Mouse (Mus musculus): ENCODE data around the gene A030005L19Rik. TPM values are rescaled to one million over a fixed set of nuclear protein-coding genes. Genes with fewer than 3 reads are reported as not detected.
"Not testable (repeated sequence)": the region's sequence is repeated elsewhere in the genome, so short reads cannot be mapped to it uniquely, and the experiment has no call there.

The A030005L19Rik gene
- polyA plus RNA-seq (2015; fragmentation: Nextera tagmentation; extraction: Ambion mirVana), result 0.15 and 0.29 TPM in 2 replicates

GRCm38 (mm10) chr1:82913025-82913424 lies at the start of gene A030005L19Rik:
A030005L19Rik (plus strand) TSS chr1:82913325.
- Histone ChIP-seq H3K4me1 (replicated peaks) (peaks cover 5% of the 10 kb centered on the region), H3K9ac (no peak within 1 kb of the TSS), H3K4me3 (replicated peaks) (no peak within 1 kb of the TSS), H3K36me3 (replicated peaks) (0 out of 2 replicates have a peak, but pooled peaks cover 9% of the 10 kb centered on the region), H3K4me2 (no peak within 1 kb of the TSS), H3K27me3 (no peaks in the 10 kb centered on the region), H3K27ac (replicated peaks) (no peak within 1 kb of the TSS), H3K9me3 (replicated peaks) (no peaks in the 10 kb centered on the region)
- WGBS (ENCODE audit: insufficient replicate concordance), result 72% methylated on average over 3 of the region's 3 CpGs
- ATAC-seq (ENCODE audit: insufficient read depth), result no peak

GRCm38 (mm10) chr1:82870202-82870601 lies 42.9 kb upstream of the A030005L19Rik start:
- no peaks in the 10 kb centered on the region for H3K9me3 ChIP-seq (replicated peaks)
- H3K27me3 ChIP-seq, result no peaks in the 10 kb centered on the region
- whole genome bisulfite sequencing (ENCODE audit: insufficient replicate concordance), result 86% methylated on average over 3 of the region's 3 CpGs
- H3K27ac ChIP-seq (replicated peaks), result no peak overlapping the region
- H3K36me3 ChIP-seq (replicated peaks), result peaks cover 69% of the 10 kb centered on the region
- no peak overlapping the region for H3K4me2 ChIP-seq
- no peak overlapping the region for H3K9ac ChIP-seq
- ATAC-seq (ENCODE audit: insufficient read depth), result no peak
- peaks cover 7% of the 10 kb centered on the region; the same call in 1 of the 2 replicates for H3K4me1 ChIP-seq (replicated peaks)
- H3K4me3 ChIP-seq (replicated peaks), result no peak overlapping the region

- no peak for ATAC-seq (ENCODE audit: insufficient read depth)
These were observed 34.0 kb upstream of the A030005L19Rik start for GRCm38 (mm10) chr1:82879172-82879571.

GRCm38 (mm10) chr1:82880196-82880595 lies 32.9 kb upstream of the A030005L19Rik start:
- WGBS (ENCODE audit: insufficient replicate concordance), result 89% methylated on average over 8 of the region's 8 CpGs
- Histone ChIP-seq H3K27me3 (no peaks in the 10 kb centered on the region), H3K4me2 (no peak overlapping the region), H3K4me1 (replicated peaks) (no peaks in the 10 kb centered on the region), H3K27ac (replicated peaks) (no peak overlapping the region), H3K9me3 (replicated peaks) (no peaks in the 10 kb centered on the region), H3K4me3 (replicated peaks) (no peak overlapping the region), H3K9ac (no peak overlapping the region), H3K36me3 (replicated peaks) (peaks cover 81% of the 10 kb centered on the region)
- no peak for ATAC-seq (ENCODE audit: insufficient read depth)

More at GRCm38 (mm10) chr1:82879172-82879571, 34.0 kb upstream of the A030005L19Rik start:
- Histone ChIP-seq H3K9me3 (replicated peaks) (no peaks in the 10 kb centered on the region), H3K4me3 (replicated peaks) (no peak overlapping the region), H3K36me3 (replicated peaks) (peaks cover 78% of the 10 kb centered on the region), H3K27ac (replicated peaks) (no peak overlapping the region), H3K27me3 (no peaks in the 10 kb centered on the region), H3K9ac (no peak overlapping the region), H3K4me1 (replicated peaks) (no peaks in the 10 kb centered on the region), H3K4me2 (no peak overlapping the region)
- WGBS (ENCODE audit: insufficient replicate concordance), result 62% methylated on average over 2 of the region's 2 CpGs

- H3K9ac ChIP-seq, result no peak overlapping the region
- peaks cover 88% of the 10 kb centered on the region for H3K36me3 ChIP-seq (replicated peaks)
- no peak overlapping the region for H3K4me3 ChIP-seq (replicated peaks)
- 94% methylated on average over 7 of the region's 7 CpGs for WGBS (ENCODE audit: insufficient replicate concordance)
- H3K4me1 ChIP-seq (replicated peaks), result no peaks in the 10 kb centered on the region
- H3K27me3 ChIP-seq, result no peaks in the 10 kb centered on the region
- ATAC-seq (ENCODE audit: insufficient read depth), result no peak
- no peaks in the 10 kb centered on the region for H3K9me3 ChIP-seq (replicated peaks)
- H3K4me2 ChIP-seq, result no peak overlapping the region
- no peak overlapping the region for H3K27ac ChIP-seq (replicated peaks)
These were observed 19.9 kb upstream of the A030005L19Rik start for GRCm38 (mm10) chr1:82893269-82893668.

GRCm38 (mm10) chr1:82900567-82900966 lies 12.6 kb upstream of the A030005L19Rik start:
- Histone ChIP-seq H3K4me1 (replicated peaks) (no peaks in the 10 kb centered on the region), H3K4me3 (replicated peaks) (no peak overlapping the region), H3K9ac (no peak overlapping the region), H3K4me2 (no peak overlapping the region), H3K27ac (replicated peaks) (no peak overlapping the region), H3K36me3 (replicated peaks) (peaks cover 76% of the 10 kb centered on the region), H3K27me3 (no peaks in the 10 kb centered on the region), H3K9me3 (replicated peaks) (no peaks in the 10 kb centered on the region)
- 91% methylated on average over 1 of the region's 1 CpGs for WGBS (ENCODE audit: insufficient replicate concordance)
- no peak for ATAC-seq (ENCODE audit: insufficient read depth)

- Histone ChIP-seq H3K9me3 (replicated peaks) (no peaks in the 10 kb centered on the region), H3K4me3 (replicated peaks) (no peak overlapping the region), H3K9ac (no peak overlapping the region), H3K4me2 (no peak overlapping the region), H3K36me3 (replicated peaks) (peaks cover 75% of the 10 kb centered on the region), H3K27ac (replicated peaks) (no peak overlapping the region), H3K27me3 (no peaks in the 10 kb centered on the region), H3K4me1 (replicated peaks) (no peaks in the 10 kb centered on the region)
- ATAC-seq (ENCODE audit: insufficient read depth), result no peak
- 86% methylated on average over 3 of the region's 3 CpGs for WGBS (ENCODE audit: insufficient replicate concordance)
These were observed 11.9 kb upstream of the A030005L19Rik start for GRCm38 (mm10) chr1:82901201-82901600.

GRCm38 (mm10) chr1:82905886-82906285 lies 7.2 kb upstream of the A030005L19Rik start:
- Histone ChIP-seq H3K4me1 (replicated peaks) (no peaks in the 10 kb centered on the region), H3K27me3 (no peaks in the 10 kb centered on the region), H3K4me2 (no peak overlapping the region), H3K9ac (no peak overlapping the region), H3K27ac (replicated peaks) (no peak overlapping the region), H3K9me3 (replicated peaks) (no peaks in the 10 kb centered on the region), H3K4me3 (replicated peaks) (no peak overlapping the region), H3K36me3 (replicated peaks) (peaks cover 46% of the 10 kb centered on the region)
- 92% methylated on average over 3 of the region's 3 CpGs for WGBS (ENCODE audit: insufficient replicate concordance)
- ATAC-seq (ENCODE audit: insufficient read depth), result no peak

GRCm38 (mm10) chr1:82913434-82913833 lies 309 bp downstream of the A030005L19Rik start:
- H3K9me3 ChIP-seq (replicated peaks); H3K4me1 ChIP-seq (replicated peaks); H3K4me2 ChIP-seq; H3K36me3 ChIP-seq (replicated peaks); H3K27ac ChIP-seq (replicated peaks); H3K27me3 ChIP-seq; H3K4me3 ChIP-seq (replicated peaks); H3K9ac ChIP-seq; ATAC-seq (ENCODE audit: insufficient read depth): not testable (repeated sequence)
- WGBS (ENCODE audit: insufficient replicate concordance), result 62% methylated on average over 5 of the region's 5 CpGs

GRCm38 (mm10) chr1:82924650-82925049 lies 11.5 kb downstream of the A030005L19Rik start, which contains the start of gene A030014E15Rik:
A030014E15Rik (plus strand) TSS chr1:82924917.
- no peak within 1 kb of the TSS for H3K4me2 ChIP-seq
- H3K4me1 ChIP-seq (replicated peaks), result no peaks in the 10 kb centered on the region
- ATAC-seq (ENCODE audit: insufficient read depth), result no peak
- no peak within 1 kb of the TSS for H3K9ac ChIP-seq
- no peak within 1 kb of the TSS for H3K27ac ChIP-seq (replicated peaks)
- H3K27me3 ChIP-seq, result no peaks in the 10 kb centered on the region
- WGBS (ENCODE audit: insufficient replicate concordance), result 74% methylated on average over 6 of the region's 6 CpGs
- H3K36me3 ChIP-seq (replicated peaks), result no peaks in the 10 kb centered on the region
- H3K4me3 ChIP-seq (replicated peaks), result no peak within 1 kb of the TSS
- no peaks in the 10 kb centered on the region for H3K9me3 ChIP-seq (replicated peaks)

- 57% methylated on average over 3 of the region's 3 CpGs for WGBS (ENCODE audit: insufficient replicate concordance)
These were observed 17.4 kb downstream of the A030005L19Rik start for GRCm38 (mm10) chr1:82930558-82930957.

GRCm38 (mm10) chr1:82931326-82931725 lies 18.2 kb downstream of the A030005L19Rik start, which contains the start of gene Gm6217:
Gm6217 (minus strand) TSS chr1:82931399.
- not testable (repeated sequence) for H3K4me1 ChIP-seq (replicated peaks); H3K4me2 ChIP-seq; ATAC-seq (ENCODE audit: insufficient read depth); H3K27me3 ChIP-seq; H3K9ac ChIP-seq; H3K36me3 ChIP-seq (replicated peaks); H3K4me3 ChIP-seq (replicated peaks); H3K9me3 ChIP-seq (replicated peaks); H3K27ac ChIP-seq (replicated peaks)
- WGBS (ENCODE audit: insufficient replicate concordance), result no CpG with 5 or more reads among the region's 6 CpGs

More at GRCm38 (mm10) chr1:82930558-82930957, 17.4 kb downstream of the A030005L19Rik start:
- H3K36me3 ChIP-seq (replicated peaks); H3K9ac ChIP-seq; H3K4me1 ChIP-seq (replicated peaks); H3K27ac ChIP-seq (replicated peaks); ATAC-seq (ENCODE audit: insufficient read depth); H3K4me3 ChIP-seq (replicated peaks); H3K27me3 ChIP-seq; H3K9me3 ChIP-seq (replicated peaks); H3K4me2 ChIP-seq: not testable (repeated sequence)
